Mouse (Mus musculus) urinary bladder, postnatal 25 days (tissue): ENCODE measurements around the gene Gpatch8.
"Not testable (repeated sequence)": the region's sequence is repeated elsewhere in the genome, so short reads cannot be mapped to it uniquely, and the experiment has no call there.

Source experiments
- DNase-seq: peaks from one replicate; pipeline ENCODE4 v3.0.0; 2022; ENCODE audit warnings: low spot score

Gene Gpatch8

DNA sequence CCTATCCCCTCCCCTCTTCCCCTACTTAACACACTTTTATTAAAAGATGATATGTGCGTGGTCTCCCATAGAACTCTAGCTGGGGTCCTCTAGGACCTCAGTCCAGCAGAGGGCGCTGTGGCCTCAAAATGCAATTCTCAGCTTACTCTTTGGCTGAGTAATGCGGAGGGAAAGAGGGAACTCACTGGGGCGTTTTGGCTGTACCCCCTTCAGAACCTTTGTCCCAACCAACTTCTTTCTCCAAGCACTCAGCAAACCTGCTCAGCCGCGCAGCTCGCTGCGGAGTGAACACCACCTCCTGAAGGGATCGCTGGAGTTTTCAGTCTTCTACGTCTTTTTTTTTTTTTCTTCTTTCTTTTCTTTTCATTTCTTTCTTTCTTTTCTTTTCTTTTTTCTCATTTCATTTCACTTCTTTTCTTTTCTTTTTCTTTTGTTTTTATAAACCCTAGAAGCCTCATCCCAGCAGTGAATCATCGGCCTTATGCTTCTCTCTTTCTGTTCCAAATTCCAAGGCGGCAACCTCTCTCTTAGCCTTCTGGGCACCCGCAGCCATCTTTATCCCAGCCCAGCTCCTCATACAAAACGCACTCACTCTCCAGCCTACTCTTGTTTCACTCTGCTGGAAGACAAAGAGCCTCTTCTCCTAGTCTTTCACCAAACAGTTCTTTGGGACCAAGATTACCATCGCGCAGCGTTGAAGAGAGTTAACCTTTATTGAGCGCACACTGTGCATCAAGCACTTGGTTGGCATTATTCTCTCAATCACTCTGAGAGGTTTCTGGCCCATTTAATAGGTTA, 16.9 kb upstream of the Gpatch8 start:
- DNase-seq = peak; percentile 96

DNA sequence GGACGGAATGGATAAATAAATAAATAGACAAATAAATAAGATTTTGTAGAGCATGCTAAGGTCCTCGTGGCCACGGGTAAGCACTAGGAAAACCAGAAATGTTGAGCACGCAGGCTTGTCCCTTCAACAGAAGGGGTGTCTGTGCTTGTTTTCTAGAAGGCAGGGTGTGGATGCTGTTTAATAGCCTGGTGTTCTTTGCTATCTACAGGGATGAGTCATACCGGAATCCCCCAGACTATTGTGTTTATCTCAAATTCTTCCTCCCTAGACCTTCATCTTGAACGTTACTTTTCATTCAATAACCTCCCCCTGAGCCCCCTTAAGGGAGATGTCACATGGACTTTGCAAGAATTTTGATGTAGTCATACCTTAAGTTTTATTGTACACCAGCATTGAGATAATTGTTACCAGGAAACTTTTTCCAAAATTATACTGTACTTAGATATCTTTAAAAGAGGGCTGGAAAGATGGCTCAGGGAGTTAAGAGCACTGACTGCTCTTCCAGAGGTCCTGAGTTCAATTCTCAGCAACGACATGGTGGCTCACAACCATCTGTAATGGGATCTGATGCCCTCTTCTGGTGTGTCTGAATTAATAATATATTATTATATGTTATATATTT, 12.7 kb upstream of the Gpatch8 start:
- DNase-seq = no peak

DNA sequence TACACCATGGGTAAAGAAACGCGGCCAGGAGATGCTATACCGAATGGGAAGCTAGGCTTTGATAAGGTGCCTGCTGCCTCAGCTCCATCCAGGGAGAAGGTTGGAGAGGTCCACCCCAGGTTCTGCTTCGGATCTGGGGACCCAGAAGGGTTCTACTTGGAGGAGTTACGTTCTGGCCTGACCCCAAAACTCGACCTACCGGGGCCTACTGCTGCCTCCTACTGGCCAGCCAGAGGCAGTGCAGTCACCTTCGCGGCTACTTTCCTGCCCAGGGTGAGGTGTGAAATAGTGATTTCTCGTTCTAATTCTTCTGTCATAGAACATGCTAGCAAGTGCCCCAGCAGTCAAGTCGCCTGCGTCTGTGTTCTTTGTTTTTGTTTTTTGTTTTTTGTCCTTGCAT, 12.0 kb upstream of the Gpatch8 start:
- no peak for DNase-seq

DNA sequence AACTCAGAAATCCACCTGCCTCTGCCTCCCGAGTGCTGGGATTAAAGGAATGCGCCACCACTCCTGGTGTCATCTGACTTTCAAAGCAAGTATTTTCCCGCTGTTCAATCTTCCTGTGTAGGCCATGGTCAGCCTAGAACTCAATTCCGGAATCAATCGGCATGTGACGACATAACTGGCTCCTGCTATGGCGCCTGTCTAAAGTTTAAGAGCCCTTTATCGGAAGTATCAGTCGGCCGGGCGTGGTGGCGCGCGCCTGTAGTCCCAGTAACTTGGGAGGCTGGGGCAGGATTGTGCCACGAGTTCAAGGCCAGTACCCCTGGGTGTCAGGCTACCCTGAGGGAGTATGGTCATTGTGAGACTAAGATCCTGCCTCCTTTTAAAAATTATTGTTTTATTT, 11.5 kb upstream of the Gpatch8 start:
- DNase-seq = no peak

DNA sequence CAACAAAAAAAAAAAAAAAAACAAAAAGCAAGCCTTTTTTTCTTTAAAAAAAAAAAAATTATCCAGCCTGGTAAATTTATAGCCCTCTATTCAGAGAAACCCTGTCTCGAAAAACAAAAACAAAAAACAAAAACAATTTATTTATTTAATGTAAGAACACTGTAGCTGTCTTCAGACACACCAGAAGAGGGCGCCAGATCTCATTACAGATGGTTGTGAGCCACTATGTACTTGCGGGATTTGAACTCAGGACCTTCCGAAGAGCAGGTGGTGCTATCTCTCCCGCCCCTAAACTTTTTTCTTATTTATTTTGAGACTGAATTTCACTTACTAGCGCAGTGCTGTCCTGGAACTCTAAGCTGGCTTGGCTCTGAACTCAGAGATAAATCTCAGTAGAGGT, 11.0 kb upstream of the Gpatch8 start:
- DNase-seq = no peak

DNA sequence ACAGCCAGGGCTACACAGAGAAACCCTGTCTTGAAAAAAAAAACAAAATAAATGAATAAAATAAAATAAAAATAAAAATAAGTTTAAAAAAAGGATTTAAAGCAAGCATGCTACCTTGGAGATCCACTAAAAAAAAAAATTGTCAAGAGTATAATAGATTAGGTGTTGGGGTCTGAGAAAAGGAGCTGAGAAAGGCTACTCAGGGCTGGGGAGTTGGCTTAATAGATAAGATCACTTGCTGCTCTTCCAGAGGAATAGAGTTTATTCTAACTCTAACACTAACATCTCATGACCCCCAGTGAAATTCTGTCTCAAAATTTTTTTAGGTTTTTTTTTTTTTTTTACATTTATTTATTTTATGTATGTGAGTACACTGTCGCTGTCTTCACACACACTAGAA, 10.1 kb upstream of the Gpatch8 start:
- DNase-seq = no peak

DNA sequence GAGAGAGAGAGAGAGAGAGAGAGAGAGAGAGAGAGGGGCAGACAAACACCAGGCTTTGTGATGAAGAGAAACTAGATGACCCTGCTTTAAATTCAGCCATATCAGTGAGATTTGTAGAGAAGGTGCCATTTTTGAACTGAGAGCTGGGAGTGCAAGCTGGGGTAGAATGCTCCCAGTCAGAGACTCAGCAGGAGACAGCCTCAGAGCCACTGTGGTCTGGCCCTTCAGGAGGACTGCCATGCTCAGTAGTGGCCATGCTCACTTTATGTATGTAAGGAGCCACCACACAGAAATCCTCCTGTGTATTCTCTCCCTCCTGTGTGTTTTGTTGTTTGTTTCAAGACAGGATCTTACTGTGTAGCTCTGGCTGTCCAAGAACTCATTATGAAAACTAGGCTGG, 9.5 kb upstream of the Gpatch8 start:
- no peak for DNase-seq

DNA sequence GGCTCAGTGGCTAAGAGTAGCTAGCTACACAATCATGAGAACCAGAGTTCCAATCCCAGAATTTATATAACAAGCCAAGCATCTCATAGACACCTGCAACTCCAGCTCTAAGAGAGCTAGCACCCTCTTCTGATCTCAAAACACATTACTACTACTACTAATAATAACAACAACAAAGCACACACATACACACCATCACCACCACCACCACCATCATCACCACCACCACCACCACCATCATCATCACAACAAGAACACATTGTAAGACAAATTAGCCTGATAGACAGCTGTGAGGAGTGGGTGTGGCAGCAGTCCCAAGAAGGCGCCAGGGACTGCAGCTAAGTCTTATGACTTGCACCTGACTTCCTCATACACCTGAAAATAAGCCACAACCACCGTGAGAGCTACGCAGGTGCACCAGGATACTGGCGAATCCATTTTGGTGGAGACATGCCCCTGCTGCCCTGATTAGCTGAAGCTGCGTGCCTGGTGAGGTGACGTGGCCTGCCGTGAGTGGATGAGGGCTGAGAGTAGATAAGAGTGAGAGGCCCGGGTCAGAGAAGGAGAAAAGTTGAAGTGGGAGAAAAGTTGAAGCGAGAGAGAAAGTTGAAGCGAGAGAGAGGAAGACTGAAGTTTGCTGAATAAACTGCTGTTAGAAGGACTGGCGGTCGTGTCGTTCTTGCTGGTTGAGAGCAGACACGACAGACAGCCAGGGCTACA, 8.9 kb upstream of the Gpatch8 start:
- not testable (repeated sequence) for DNase-seq

DNA sequence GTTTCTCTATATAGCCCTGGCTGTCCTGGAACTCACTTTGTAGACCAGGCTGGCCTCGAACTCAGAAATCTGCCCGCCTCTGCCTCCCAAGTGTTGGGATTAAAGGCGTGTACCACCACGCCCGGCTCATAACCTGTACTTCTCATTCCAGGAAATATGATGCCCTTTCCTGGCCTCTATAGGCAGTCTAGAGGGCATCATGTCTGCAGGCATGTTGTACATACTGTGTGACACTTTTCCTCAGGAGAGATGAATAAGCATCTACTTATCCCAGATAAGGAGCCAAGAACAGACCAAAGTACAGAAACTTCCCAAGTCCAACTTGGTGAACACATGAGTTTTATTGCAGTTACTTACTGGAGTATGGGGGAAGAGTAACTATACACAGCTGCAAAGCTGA, 2.5 kb upstream of the Gpatch8 start:
- no peak for DNase-seq

DNA sequence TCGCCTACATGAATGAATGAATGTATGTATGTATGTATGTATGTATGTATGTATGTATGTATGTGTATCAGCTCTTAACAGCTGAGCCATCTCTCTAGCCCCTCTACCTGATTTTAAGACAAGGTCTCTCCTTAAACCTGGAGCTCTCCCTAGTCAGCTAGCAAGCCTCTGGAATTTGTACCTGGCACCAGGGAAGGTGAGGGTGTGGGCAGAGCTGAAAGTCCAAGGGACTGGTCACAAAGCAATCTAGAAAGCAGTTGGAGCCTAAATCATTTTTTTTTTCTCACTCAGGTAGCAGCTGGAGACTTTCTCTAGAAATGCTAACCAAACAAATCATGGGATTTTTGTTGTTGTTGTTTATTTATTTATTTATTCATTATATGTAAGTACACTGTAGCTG, 1.2 kb upstream of the Gpatch8 start:
- DNase-seq = no peak

DNA sequence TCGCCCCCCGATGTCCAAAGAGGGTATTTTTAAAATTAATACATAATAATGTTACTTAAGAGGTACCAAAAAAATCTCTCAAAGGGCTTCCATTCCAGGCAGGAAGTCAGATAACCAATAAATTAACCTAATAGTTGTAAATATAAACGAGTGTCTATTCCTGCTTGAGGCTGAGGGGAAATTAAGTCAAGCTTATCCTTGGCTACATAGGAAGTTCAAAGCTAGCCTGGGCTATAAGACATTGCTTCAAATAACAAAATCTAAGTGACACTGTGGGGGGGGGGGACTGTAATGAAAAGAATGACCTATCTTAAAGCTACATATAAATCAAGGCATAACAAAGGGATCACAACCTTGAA, 503 bp upstream of the Gpatch8 start:
- no peak for DNase-seq

DNA sequence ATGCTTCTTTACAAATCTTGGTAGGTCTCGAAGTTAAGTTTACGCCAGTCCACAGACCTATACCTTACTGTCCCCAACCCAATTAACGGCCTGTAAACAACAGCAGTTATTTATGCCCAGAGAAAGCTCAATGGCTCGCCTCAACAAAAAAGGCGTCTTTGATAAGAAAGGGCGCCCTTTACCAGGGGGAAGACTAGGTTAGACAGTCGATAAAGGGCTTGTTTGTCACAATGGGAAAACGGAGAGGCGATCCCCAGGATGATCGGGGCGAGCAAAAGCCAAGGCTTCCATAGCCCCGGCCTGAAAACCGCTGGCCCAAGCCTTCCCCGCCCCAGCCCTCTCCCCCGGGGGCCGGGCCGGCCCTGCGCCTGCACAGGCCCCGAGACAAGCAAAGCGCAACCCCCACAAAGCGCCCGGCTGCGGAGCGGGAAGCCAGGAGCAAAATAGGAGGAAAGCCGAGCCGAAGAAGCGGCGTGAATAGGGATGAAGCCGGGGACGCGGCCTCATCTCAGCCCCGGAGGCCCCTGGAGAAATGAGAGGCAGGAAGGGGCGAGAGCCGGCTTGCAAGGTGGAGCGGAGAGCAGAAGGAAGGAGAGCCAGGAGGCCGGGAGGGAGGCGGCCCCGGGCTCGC, 677 bp downstream of the Gpatch8 start:
- peak; percentile 34 for DNase-seq

DNA sequence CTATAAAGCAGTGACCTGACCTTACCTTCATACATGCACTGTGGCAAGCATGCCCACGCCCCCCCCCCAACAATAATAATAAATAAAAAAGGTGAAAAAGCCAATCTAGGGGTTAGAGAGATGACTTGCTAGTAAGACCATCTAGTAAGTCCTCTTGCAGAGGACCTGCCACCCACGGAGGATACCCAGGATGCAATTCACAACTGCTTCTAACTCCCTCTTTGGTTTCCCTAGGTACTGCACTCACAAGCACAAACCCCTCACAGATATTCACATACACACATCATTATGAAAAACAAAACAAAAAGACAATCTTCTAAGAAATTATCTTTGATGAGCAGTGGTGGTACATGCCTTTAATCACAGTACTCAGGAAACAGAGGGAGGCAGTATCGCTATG, 4.1 kb downstream of the Gpatch8 start:
- DNase-seq = no peak

DNA sequence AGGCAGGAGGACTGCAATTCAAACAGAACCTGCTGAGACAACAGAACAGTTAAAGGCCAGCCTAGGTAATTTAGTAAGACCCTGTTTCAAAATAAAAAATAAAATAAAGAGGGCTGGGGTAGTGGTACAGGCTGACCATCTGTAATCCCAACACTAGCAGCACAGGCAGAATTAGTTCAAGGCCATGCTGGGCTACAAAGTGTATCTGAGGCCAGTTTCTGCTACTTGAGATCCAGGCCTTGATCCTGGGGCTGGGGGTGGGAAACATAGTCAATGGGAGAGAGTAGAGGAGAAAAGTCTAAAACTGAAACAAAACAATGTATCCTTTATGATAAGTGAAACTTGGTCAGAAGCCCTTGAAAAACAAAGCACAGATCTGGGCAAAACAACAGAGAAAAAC, 5.0 kb downstream of the Gpatch8 start:
- no peak for DNase-seq

DNA sequence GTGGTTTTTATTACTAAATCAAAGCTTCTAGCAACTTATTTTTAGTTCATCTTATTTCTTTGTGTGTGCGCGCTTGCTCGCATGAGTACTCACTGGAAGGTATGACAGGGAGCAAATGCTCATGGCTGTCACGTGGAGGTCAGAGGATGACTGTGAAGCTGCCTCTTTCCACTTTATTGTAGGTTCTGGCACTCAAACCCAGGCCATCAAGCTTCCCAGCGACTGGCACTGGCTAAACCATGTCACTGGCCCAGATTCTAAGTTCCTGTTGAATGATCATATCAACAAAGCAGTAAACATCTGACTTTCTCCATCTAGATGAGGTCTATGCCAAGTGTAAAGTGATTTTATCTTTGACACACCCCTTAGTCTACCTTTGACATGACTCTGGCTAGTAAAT, 14.7 kb downstream of the Gpatch8 start:
- DNase-seq = no peak

DNA sequence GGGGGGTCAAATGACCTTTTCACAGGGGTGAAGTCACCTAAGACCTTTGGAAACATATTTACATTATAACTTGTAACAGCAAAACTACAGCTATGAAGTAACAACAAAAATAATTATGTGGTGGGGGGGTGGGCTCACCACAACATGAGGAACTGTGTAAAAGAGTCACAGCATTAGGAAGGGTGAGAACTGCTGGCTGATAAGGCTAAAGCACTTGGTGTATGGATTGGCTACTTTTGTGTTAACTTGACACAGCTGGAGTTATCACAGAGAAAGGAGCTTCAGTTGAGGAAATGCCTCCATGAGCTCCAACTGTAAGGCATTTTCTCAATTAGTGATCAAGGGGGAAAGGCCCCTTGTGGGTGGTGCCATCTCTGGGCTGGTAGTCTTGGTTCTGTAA, 15.9 kb downstream of the Gpatch8 start:
- DNase-seq = not testable (repeated sequence)

DNA sequence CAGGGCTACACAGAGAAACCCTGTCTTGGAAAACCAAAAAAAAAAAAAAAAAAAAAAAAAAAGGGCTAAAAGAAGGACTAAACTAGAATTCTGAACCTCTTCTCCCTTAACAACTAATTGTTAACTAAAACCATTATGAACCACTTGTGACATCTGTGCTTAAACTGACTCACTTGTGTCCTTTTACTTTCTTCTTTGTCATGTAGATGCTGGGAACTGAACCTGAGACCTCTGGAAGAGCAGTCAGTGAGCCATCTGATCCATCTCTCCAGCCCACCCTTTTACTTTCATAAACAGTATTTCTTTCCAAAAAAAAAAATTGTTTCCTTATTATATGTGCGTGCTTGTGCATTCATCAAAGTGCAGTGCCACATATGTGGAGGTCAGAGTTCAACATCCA, 16.5 kb downstream of the Gpatch8 start:
- no peak for DNase-seq

DNA sequence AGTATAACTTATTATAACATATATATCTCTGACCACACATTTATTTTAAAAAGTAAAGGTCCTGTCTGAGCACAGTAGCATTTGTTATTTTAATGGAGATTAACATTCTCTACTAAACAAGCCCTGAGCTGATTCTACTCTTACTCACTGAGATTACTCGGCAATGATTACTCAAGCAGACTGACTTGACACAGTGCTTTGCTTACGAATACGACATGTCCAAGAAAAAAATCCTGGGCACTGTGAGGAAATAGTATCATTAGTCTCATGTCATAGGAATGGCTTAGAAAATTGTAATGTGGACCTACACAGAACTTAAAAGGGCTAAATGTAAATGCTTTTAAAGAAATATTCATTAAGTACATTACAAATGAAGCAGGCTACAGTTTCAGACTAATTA, 20.0 kb downstream of the Gpatch8 start:
- no peak for DNase-seq

DNA sequence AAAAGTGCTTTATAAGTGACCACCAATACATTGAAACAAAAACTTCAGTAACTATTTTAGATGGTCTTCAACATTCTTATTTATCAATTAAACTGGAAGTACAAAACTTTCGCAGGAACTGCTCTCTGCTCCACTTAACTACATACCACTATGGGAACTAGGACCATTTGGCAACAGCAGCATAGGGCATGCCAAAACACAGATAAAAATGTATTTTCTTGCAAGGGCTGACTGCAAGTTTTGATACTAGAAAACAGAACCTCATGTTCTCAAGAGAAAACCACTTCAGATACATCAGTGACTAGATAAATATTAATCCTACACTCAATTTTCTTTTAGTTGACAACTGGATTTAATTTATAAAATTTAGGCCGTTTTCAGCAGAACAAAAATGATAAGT, 22.1 kb downstream of the Gpatch8 start:
- no peak for DNase-seq

DNA sequence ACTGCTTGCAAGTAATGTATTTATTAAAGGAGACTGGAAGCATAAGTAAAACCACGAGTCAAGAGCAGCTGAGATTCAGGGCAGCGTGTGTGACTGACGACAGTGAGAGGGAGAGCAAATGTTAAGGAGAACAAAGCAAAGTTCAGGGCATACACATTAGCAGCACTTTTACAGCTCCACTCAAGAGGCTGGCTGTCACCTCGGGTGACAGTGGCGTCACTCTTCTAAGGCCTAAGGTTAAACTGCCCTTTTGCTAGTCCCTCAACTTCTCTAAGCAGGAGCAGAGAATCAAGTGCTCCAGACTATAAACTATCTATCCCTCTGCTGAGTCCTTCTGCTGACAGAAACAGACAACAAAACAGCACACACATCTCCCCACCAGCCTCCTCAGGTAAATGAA, 24.8 kb downstream of the Gpatch8 start:
- no peak for DNase-seq

DNA sequence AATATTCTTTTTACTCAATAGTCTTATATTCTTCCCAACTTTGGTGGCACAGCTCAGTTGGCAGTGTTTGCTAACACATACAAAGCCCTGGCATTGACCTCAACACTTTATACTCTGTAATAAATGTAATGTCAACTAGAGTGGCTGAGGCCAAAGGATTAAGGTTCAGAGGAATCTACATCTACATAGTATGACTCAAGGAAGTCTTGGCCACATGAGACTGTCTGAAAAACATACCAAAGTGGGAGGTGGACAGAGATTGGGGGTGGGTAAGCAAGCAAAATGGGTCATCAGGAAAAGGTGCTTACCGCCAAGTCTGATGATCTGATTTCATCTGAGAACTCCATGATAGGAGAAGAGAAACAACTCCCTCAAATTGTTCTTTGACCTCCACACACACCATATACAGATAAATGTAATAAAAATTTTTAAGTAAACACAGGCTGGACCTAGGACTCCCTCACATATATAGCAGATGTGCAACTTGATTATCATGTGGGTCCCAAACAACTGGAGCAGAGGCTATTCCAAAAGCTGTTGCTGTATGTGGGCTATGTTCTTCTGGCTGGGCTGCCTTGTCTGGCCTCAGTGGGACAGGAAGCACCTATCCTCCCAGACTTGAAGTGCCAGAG, 41.3 kb downstream of the Gpatch8 start:
- DNase-seq = no peak

DNA sequence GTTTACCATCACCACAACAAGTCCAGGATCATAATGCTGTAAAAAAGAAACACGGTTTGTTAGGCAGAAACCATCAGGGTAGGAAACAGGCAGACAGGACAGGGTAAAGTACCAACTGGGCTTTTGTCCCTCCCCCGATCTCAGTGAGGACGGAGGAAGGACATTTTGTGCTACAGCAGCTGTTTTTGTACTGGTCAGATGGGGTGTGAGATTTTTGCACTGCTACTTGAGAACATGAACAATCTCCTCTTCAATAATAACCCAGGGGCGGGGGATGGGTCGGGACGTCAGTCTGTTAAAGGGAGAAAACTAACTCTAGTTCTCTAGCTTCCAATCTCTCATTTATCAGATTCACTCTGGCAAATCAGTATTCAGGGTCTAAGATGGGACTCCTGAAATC, 46.0 kb downstream of the Gpatch8 start:
- no peak for DNase-seq

DNA sequence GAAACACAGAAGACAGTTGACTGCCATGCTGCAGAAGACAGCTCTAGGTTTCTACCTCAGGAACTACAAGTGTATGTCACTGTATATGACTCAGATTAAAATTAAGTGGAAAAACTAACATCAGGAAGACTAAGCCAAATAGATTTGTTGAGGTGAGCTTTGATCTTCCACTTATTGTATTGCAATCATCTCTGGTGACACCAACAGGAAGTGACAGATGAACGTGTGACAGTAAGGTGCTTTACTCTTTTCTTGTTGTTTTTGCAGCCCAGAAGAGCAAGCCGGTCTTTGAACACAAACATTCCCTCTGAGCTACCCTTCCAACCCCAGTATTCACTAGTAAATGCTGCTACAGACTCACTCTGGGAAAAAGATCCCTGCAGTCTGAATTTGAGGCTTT, 59.5 kb downstream of the Gpatch8 start:
- DNase-seq = no peak
